Mouse (Mus musculus): ENCODE measurements around the gene Prox2.

DNA sequence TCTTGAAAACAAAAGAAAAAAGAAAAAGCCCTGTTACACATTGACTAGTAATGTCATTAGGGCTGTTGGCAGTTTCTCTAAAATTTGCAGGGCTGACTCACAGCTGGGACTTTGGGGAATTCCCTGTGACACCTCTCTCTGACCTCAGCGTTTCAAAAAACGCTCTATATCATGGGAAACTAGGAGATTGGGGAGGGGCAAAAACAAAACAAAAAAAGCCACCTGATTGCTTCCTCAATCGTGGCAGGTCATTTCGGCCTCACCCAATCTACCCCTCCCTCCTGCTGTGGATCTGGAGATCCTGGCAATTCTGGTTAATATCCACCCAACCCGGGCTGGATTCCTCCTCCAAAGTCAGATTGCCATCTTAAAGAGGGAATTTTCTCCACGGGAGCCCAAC is 59.3 kb downstream of the Prox2 start:
- no peak for TF ChIP-seq CTCF (IDR thresholded peaks at IDR 0.05; ENCODE audit: insufficient read depth, low read length)
- TF ChIP-seq POLR2A (IDR thresholded peaks at IDR 0.05; ENCODE audit: borderline replicate concordance, extremely low read depth, low read depth, low read length) = no peak

All from lung, adult 2 months (tissue).